Comparison of ENCODE assay signal across 8 mouse cellular contexts in the genomic region with DNA sequence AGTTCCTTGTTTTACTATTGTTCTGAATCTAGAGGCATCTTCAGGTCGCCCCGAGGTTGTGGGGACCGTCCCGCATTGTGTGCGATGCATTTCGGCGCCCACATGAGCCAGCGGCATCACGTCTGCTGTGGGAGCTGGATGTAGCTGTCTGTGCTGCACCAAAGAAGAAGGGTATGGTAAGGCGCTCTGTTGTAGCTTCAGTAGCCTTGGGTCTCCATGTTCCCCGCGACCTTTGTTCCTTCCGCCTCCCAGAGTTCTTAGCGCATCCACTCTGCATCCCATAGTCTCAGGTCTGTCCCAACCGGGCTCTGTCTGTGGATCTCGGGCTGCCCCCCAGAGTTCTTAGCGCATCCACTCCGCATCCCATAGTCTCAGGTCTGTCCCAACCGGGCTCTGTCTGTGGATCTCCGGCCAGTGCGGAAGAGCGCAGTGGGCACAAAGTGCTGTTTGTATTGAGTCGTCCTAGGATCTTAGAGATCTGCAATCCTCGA. TPM values are rescaled to one million over a fixed set of nuclear protein-coding genes. Genes with fewer than 3 reads are reported as not detected.
DNase-seq lines count a peak whose midpoint lies in the region; ATAC-seq and TF ChIP-seq lines count a peak whose summit lies in the region.

No protein-coding gene starts in this region.

- peak; percentile 8 for DNase-seq in thymus, postnatal 14 days
- DNase-seq in thymus, postnatal 0 days (ENCODE audit: low spot score), result no peak
- no peak for DNase-seq in liver, embryonic 14.5 days (ENCODE audit: low read depth in 3 of 3, low spot score in 3 of 3)
- peak; percentile 37 for DNase-seq in testis, postnatal 10 days (ENCODE audit: low spot score)
- DNase-seq in cerebellum, postnatal 25 days, result no peak
- no peak for DNase-seq in spleen, postnatal 14 days (ENCODE audit: low spot score in 2 of 2)

- H3K4me3 ChIP-seq in heart, embryonic 12.5 days, result peak overlapping the region; percentile 40
- H3K4me3 ChIP-seq in liver, embryonic 14.5 days (ENCODE audit: insufficient read depth in 1 of 2, low read depth in 2 of 2, low read length in 2 of 2), result peak overlapping the region; percentile 7 to 20; a peak in 2 of 4 replicates

- H3K27ac ChIP-seq in heart, embryonic 12.5 days (ENCODE audit: poor library complexity, severe bottlenecking), result no peak overlapping the region
- no peak overlapping the region for H3K27ac ChIP-seq in liver, embryonic 14.5 days

- WGBS in heart, embryonic 12.5 days, result 35% methylated on average over 24 of the region's 24 CpGs
- WGBS in liver, embryonic 14.5 days (ENCODE audit: insufficient replicate concordance), result 37% methylated on average over 24 of the region's 24 CpGs

- H3K27me3 ChIP-seq in heart, embryonic 12.5 days (replicated peaks), result no peaks in the 10 kb centered on the region
- H3K27me3 ChIP-seq in liver, embryonic 14.5 days (ENCODE audit: control insufficient read depth, insufficient read depth, low read length), result no peaks in the 10 kb centered on the region

- H3K4me2 ChIP-seq in heart, embryonic 12.5 days, result peak overlapping the region; percentile 69
- H3K4me2 ChIP-seq in liver, embryonic 14.5 days (ENCODE audit: low read depth), result peak overlapping the region; percentile 47

- no peaks in the 10 kb centered on the region for H3K9me3 ChIP-seq in heart, embryonic 12.5 days (replicated peaks)
- no peaks in the 10 kb centered on the region for H3K9me3 ChIP-seq in liver, embryonic 14.5 days (ENCODE audit: control insufficient read depth, low read length)

- no peaks in the 10 kb centered on the region for H3K36me3 ChIP-seq in heart, embryonic 12.5 days
- no peaks in the 10 kb centered on the region for H3K36me3 ChIP-seq in liver, embryonic 14.5 days (replicated peaks; ENCODE audit: control insufficient read depth, insufficient read depth, low read depth)

- ATAC-seq in heart, embryonic 12.5 days (ENCODE audit: insufficient number of reproducible peaks, low FRiP score), result no peak
- no peak for ATAC-seq in liver, embryonic 14.5 days (ENCODE audit: insufficient read depth)
- ATAC-seq in activated CD4-positive, CD25-positive, alpha-beta regulatory T cell, adult 4 months, result no peak

- TF ChIP-seq CTCF in liver, embryonic 14.5 days (IDR thresholded peaks at IDR 0.05; ENCODE audit: low read depth), result no peak

- peaks cover 18% of the 10 kb centered on the region for H3K4me1 ChIP-seq in heart, embryonic 12.5 days (replicated peaks)
- H3K4me1 ChIP-seq in liver, embryonic 14.5 days (replicated peaks; ENCODE audit: control insufficient read depth in 2 of 2, insufficient read depth in 2 of 2, low read length in 1 of 2), result no peaks in the 10 kb centered on the region

- peak overlapping the region; percentile 31; the same call in 1 of the 2 replicates for H3K9ac ChIP-seq in heart, embryonic 12.5 days
- H3K9ac ChIP-seq in liver, embryonic 14.5 days (replicated peaks), result no peak overlapping the region

- TF ChIP-seq EP300 in liver, embryonic 14.5 days (IDR thresholded peaks at IDR 0.05; ENCODE audit: low read depth), result no peak

RNA-seq across cellular contexts. Expression of a gene that starts 26.6 kb away (rescaled TPM):
- 29.6 and 30.0 TPM in 2 replicates for polyA plus RNA-seq in thymus, postnatal 0 days (2015; fragmentation: Nextera tagmentation; extraction: Ambion mirVana)
- 24.4 and 25.8 TPM in 2 replicates for polyA plus RNA-seq in heart, embryonic 12.5 days (2016; fragmentation: Nextera tagmentation; extraction: Ambion mirVana)
- polyA plus RNA-seq in liver, embryonic 14.5 days (2012; rRNA removed), result 5.1 and 6.2 TPM in 2 replicates
- polyA plus RNA-seq in liver, embryonic 14.5 days (2014; fragmentation: Nextera tagmentation; extraction: Ambion mirVana), result 9.9 and 10.1 TPM in 2 replicates
- polyA plus RNA-seq in activated CD4-positive, CD25-positive, alpha-beta regulatory T cell, adult 4 months (2017; shearing (Covaris generic)), result 10 to 100 TPM; 30.5 to 38.9 TPM

RNA-seq across cellular contexts. Expression of a gene that starts 56.9 kb away (rescaled TPM):
- 0.53 and 0.88 TPM in 2 replicates for polyA plus RNA-seq in thymus, postnatal 0 days (2015; fragmentation: Nextera tagmentation; extraction: Ambion mirVana)
- polyA plus RNA-seq in heart, embryonic 12.5 days (2016; fragmentation: Nextera tagmentation; extraction: Ambion mirVana), result 0.33 and 0.40 TPM in 2 replicates
- polyA plus RNA-seq in liver, embryonic 14.5 days (2012; rRNA removed), result 3.3 and 3.9 TPM in 2 replicates
- 4.1 and 5.3 TPM in 2 replicates for polyA plus RNA-seq in liver, embryonic 14.5 days (2014; fragmentation: Nextera tagmentation; extraction: Ambion mirVana)
- polyA plus RNA-seq in activated CD4-positive, CD25-positive, alpha-beta regulatory T cell, adult 4 months (2017; shearing (Covaris generic)), result not detected

Comparison
In these comparisons a context has a peak if more than half of its experiments do, and no peak if none do; other contexts are left out.
1. DNase-seq: peak in thymus, postnatal 14 days (single experiment) and testis, postnatal 10 days (single experiment); none in thymus, postnatal 0 days (single experiment), liver, embryonic 14.5 days (0 of 3), cerebellum, postnatal 25 days (0 of 2) and spleen, postnatal 14 days (0 of 2).